Mouse (Mus musculus): Measurements from ENCODE around the gene Elk3.

- TF ChIP-seq TAL1 (IDR thresholded peaks at IDR 0.05; ENCODE audit: low read length) (no peak), GATA1 (IDR thresholded peaks at IDR 0.05; ENCODE audit: low read length) (no peak)
Measured at GRCm38 (mm10) chr10:93246185-93246920, 64.6 kb downstream of the Elk3 start.

Measured in erythroblast, embryonic 14.5 days (primary cell).